Mouse (Mus musculus): ENCODE data around the gene Ttc19.
"Not testable (repeated sequence)": the region's sequence is repeated elsewhere in the genome, so short reads cannot be mapped to it uniquely, and the experiment has no call there.

Ttc19 gene

GRCm38 (mm10) chr11:62284020-62284419 lies 2.7 kb downstream of the Ttc19 start:
- in situ Hi-C loops (cut with MboI, MseI) = not testable (repeated sequence)

DNA sequence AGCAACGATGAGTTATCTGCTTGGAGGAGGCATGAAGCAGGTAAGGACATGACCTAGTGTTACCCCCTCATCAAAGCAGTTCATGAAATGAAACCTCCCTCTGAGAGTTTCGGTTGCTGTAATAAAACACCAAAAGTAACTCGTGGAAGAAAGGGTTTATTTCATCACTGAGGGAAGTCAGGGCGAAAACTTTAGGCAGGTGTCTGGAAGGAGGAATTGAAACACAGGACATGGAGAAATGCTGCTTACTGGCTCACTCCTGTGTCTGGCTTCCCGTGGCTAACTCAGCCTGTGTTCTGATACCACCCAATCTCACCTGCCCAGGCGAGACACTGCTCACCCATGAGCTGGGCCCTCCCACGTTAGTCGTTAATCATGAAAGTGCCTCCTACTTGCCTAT lies 3.7 kb downstream of the Ttc19 start:
- in situ Hi-C loops (cut with MboI, MseI) = no loop called here

GRCm38 (mm10) chr11:62287700-62288099 lies 6.4 kb downstream of the Ttc19 start:
- in situ Hi-C loops (cut with MboI, MseI) = no loop called here

DNA sequence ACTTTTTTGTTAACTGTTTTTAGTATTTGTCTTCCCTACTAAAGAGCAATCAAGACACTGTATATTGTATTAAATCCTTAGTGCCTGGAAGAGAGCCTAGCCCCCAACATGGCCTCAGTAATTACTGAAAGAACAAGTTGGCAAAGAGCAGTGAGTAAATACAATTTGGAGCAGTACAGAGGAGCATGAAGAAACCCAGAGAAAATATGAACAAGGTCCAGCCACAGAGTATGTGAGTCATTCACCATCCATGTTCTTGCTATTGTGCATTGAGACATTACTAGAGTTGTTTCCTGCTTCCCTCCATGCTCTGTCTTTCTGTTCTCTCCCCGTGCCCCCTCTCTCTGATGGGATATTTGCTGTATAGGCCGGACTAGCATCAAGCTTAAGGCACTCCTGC lies 12.8 kb downstream of the Ttc19 start:
- in situ Hi-C loops (cut with MboI, MseI) = no loop called here

DNA sequence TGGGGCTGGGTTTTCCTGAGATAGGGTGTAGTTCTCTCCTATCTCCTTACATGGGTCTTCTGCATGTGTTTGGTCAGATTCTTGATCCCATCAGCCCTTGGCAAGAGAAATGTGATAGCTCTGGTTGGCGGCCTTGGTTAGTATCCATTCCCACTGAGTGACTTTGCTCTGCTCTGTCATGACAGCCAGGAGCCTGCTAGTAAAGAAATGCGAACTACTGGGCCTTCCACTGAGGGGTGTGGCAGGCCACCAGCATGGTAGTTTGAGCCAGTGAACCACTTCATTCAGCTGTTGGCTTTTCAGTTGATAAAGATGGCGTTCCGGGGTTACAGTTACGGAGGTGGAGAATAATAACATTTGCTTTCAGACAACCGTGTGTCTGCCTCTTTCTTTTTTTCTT lies 17.6 kb downstream of the Ttc19 start:
- in situ Hi-C loops (cut with MboI, MseI) = no loop called here

DNA sequence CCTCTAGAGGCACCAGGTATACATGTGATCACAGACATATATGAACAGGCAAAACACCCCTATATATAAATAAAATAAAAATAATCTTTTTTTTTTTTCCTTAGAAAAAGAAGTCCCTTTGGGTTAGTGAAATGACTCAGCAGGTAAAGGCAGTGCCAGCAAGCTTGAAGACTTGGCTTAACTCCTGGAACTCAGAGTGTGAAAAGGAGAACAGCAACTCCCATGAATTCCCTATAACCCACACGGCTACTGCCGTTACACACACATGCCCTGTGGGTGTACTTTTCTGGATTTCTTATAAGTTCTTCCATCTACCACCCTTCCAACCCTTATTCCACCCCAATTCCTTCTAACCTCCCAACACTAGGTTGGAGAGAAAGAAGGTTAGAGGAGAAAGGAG lies 24.6 kb downstream of the Ttc19 start:
- in situ Hi-C loops (cut with MboI, MseI) = loop anchor here (10.0 kb wide), 1 partner anchor 511 kb away; no protein-coding TSS in a partner anchor

- in situ Hi-C loops (cut with MboI, MseI) = loop anchor here (10.0 kb wide), 1 partner anchor 514 kb away; no protein-coding TSS in a partner anchor
Measured at GRCm38 (mm10) chr11:62309296-62309695, 28.0 kb downstream of the Ttc19 start.

DNA sequence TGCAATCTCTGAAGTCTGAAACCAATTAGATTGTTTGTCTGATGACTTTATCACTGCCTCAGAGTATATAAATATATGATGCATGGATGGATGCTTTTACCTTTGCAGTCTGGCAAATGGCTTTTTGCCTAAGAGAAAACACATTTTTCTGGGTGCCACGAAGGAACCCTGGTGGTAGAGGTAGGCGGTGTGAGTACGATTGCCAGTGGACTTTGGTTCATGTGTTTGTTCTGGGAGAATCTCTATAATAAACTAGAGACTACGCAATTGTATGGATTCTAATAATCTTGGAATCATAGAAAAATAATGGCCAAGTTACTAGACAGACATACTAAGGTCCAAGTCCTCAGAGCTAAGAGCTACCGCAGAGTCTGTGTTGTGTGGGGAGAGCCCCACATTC lies 33.7 kb downstream of the Ttc19 start:
- in situ Hi-C loops (cut with MboI, MseI) = no loop called here

GRCm38 (mm10) chr11:62317746-62318145 lies 36.5 kb downstream of the Ttc19 start:
- in situ Hi-C loops (cut with MboI, MseI) = no loop called here

GRCm38 (mm10) chr11:62320097-62320496 lies 38.8 kb downstream of the Ttc19 start:
- in situ Hi-C loops (cut with MboI, MseI) = no loop called here

- in situ Hi-C loops (cut with MboI, MseI) = no loop called here
Measured at GRCm38 (mm10) chr11:62323659-62324058, 42.4 kb downstream of the Ttc19 start.

- in situ Hi-C loops (cut with MboI, MseI) = no loop called here
Measured at GRCm38 (mm10) chr11:62331141-62331540, 49.9 kb downstream of the Ttc19 start.

- in situ Hi-C loops (cut with MboI, MseI) = no loop called here
Measured at GRCm38 (mm10) chr11:62332228-62332627, 51.0 kb downstream of the Ttc19 start.

DNA sequence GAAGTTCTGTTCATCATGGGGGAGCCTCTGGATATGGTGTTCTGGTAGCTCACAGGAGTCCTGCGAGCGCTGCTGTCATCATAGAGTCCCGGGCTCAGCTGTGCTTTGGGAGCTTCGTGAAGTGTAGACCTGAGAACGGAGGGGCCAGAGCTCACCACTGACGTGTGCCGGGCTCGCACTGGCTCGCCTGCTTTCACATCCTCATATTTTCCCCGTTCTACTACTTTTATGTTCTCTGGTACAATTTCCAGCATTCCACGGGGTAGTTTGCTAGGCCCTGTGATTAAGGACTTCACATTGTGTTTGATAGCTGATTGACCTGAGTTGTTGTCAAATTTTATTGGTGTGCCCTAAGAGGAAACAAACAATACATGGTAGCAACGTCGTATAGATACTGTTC lies 61.7 kb downstream of the Ttc19 start:
- in situ Hi-C loops (cut with MboI, MseI) = no loop called here

DNA sequence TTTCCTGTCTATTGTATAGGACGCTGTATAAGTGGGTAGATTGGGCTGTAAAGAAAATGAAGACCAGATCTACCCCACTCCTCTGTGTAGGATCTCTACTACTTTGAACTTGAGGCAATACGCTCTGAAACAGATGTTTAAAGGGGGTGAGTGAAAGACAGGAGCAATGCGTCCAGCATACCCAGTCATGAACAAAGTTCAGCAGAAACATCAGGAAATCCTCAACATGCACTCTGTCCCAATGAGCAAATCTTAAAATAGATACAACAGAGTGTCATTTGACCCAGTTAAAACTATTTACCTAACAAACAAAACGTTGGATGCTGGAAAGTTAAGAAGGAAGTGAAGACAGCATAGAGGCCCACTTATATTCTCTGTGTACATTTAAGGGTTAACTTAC lies 70.7 kb downstream of the Ttc19 start:
- in situ Hi-C loops (cut with MboI, MseI) = no loop called here

DNA sequence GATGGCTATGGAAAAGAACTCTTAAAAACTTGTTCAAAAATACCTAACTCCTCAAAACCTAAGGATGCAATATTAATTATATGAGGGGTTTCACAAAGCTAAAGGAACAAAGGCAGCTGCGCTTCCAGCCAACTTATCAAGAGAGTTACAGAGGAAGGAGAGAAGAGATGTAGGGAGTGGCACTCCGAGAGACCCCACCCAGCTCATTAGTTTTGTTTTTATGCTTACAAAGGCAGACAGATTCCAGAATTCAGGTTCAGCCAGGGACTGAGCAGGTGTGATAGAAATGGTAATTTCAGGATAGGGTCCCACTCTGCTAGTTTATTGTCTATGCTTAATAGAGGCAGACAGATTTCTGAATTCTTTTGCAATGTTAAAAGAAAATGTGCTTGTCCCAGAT lies 73.9 kb downstream of the Ttc19 start:
- in situ Hi-C loops (cut with MboI, MseI) = no loop called here

DNA sequence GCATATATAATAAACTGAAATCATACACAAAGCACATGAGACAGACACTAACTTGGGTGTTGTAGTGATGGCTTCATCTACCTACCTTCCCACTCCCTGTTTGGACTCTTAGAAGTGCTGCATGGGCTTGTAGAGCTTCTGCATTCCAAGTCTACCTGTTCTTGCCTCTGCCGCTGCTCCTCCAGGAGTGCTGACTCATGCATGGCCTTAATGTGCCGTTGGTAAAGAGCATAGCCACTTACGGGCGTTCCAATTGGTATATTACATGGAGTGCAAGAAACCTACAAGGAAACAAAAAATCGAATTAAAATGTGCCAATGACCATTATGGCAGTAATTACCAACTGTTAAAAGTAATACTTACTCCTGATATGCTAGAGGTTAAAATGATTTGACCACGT lies 85.6 kb downstream of the Ttc19 start:
- in situ Hi-C loops (cut with MboI, MseI) = no loop called here

- in situ Hi-C loops (cut with MboI, MseI) = no loop called here
Measured at GRCm38 (mm10) chr11:62369924-62370323, 88.7 kb downstream of the Ttc19 start.

- in situ Hi-C loops (cut with MboI, MseI) = no loop called here
Measured at GRCm38 (mm10) chr11:62371776-62372175, 90.5 kb downstream of the Ttc19 start.

DNA sequence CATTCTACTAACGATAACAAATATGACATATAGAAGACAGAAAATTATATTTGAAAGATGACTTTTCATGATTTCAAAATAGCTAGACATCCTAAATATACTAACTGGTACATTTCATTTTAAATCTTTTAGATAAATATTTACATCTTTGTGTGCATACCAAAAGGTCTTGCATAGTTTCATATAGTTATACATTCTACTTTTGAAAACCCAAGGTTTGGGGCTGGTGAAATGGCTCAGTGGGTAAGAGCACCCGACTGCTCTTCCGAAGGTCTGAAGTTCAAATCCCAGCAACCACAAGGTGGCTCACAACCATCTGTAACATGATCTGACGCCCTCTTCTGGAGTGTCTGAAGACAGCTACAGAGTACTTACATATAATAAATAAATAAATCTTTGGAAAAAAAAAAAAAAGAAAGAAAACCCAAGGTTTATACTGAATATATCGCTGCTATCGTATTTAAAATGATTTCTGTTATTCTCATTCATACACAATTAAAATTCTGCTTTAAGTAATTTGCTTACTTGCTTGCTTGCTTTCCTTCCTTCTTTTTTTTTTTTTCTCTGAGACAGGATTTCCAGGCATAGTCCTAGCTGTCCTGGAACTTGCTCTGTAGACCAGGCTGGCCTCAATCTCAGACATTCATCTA lies 96.1 kb downstream of the Ttc19 start:
- in situ Hi-C loops (cut with MboI, MseI) = not testable (repeated sequence)

All from T-helper 2 cell (primary cell).